Mouse (Mus musculus) testis, adult 2 months (tissue): ENCODE data around the gene Ndufs1.

Experiments used
- CTCF ChIP-seq: fragments of 200-500 bp; IDR thresholded peaks from 2 replicates; pipeline ENCODE4 v1.5.1; 2012; ENCODE audit warnings: low read depth, mild to moderate bottlenecking, inconsistent platforms, low read length, moderate library complexity; ENCODE audit not compliant: control insufficient read depth, insufficient read depth, insufficient replicate concordance
- POLR2A ChIP-seq: fragments of 200-500 bp; IDR thresholded peaks from 2 replicates; pipeline ENCODE4 v1.6.1; 2012; ENCODE audit warnings: low read depth, mild to moderate bottlenecking, inconsistent platforms, low read length, moderate library complexity; ENCODE audit not compliant: control insufficient read depth

DNA sequence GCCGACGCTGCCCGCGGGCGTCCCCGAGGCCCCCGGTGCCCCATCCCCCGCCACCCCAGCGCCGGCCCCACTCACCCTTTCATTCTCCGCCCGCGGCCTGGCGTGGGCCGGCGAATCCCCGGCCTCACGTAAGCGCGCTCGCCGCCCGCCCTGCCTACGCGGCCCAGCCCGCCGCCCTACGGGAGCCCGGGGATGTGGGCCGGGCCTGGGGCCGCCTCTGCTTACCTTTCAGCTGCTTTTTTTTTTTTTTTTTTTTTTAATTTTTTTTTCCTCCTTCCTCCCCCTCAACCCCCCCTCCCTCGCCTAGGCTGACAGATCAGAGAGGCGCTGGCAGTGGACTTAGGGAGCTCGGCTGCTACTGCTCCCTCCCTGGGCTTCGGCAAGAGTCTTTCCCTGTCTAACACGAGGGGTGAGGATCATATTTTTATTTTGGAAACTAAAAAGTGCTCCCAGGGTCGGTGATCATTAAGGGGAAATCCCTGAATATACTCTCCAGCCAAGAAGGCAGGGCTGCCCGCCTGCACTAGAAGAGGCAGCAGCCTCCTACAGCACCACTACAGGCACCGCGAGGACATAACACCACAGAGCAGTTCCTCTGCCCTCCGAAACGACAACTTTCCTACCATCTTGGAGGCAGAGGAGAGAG, 62.4 kb downstream of the Ndufs1 start, which contains the start of gene Ino80d:
- TF ChIP-seq CTCF (peak; percentile 46; the same call in 1 of the 2 replicates), POLR2A (peak; percentile 53; the same call in 1 of the 2 replicates)
